8 mouse cellular contexts compared by ENCODE assay signal in the genomic region with DNA sequence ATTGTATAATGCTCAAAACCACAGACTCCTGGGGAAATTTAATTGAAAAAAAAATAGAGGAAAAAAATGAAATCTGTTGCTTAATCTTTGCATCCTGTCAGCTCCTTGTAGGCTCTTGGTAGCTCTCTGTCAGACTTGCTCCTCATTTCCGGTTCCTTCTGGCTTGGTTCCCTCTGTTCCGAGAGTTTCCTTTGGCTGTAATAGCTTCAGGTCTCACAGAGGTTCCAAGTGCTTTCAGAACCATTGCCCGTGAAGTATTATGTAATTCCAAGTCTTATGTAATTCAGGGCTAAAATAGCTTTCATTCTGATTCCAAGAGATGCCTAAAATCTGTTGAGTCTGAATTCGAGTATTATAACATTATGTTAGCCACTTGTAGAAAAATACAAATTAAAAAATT.
DNase-seq lines count a peak whose midpoint lies in the region; TF ChIP-seq lines count a peak whose summit lies in the region.

No protein-coding gene starts in this region.

- peak overlapping the region; percentile 42 for H3K27ac ChIP-seq in cerebellum, adult 2 months (ENCODE audit: insufficient read depth, low read length)

- no peaks in the 10 kb centered on the region for H3K27me3 ChIP-seq in cerebellum, adult 2 months (ENCODE audit: control insufficient read depth, insufficient read depth, low read length)

- no peak overlapping the region for H3K4me3 ChIP-seq in cerebellum, adult 2 months (replicated peaks; ENCODE audit: insufficient read depth, low read depth, low read length)

- no peaks in the 10 kb centered on the region; the same call in 1 of the 2 replicates for H3K4me1 ChIP-seq in cerebellum, adult 2 months (ENCODE audit: control insufficient read depth, insufficient read depth, low read length)

- TF ChIP-seq POLR2A in cerebellum, adult 2 months (IDR thresholded peaks at IDR 0.05; ENCODE audit: borderline replicate concordance, insufficient read depth, low read length), result no peak

- DNase-seq in ovary, adult 18-20 months (ENCODE audit: low spot score), result peak; percentile 12
- no peak for DNase-seq in ovary, postnatal 36 days (ENCODE audit: low spot score)
- peak; percentile 54 to 82 for DNase-seq in cerebellum, adult 2 months
- peak; percentile 89 for DNase-seq in heart, adult 9 months (ENCODE audit: low spot score in 2 of 2)
- DNase-seq in left cerebral cortex, adult 18-20 months (ENCODE audit: low spot score in 2 of 2), result peak; percentile 49 to 64
- DNase-seq in skeletal muscle tissue, adult 2 months (ENCODE audit: low read depth, low spot score), result peak; percentile 93
- no peak for DNase-seq in neural tube, embryonic 10.5 days (ENCODE audit: extremely low spot score, low spot score)
- no peak for DNase-seq in testis, postnatal 10 days (ENCODE audit: low spot score)

- 3% methylated on average over 4 of the region's 4 CpGs for WGBS in cerebellum, adult 2 months

- no peak for TF ChIP-seq CTCF in cerebellum, adult 2 months (IDR thresholded peaks at IDR 0.05; ENCODE audit: borderline replicate concordance, insufficient read depth, low read depth, low read length)

Comparison
In these comparisons a context has a peak if more than half of its experiments do, and no peak if none do; other contexts are left out.
1. DNase-seq: peak in ovary, adult 18-20 months (single experiment), cerebellum, adult 2 months (2 of 2), heart, adult 9 months (2 of 2), left cerebral cortex, adult 18-20 months (2 of 2) and skeletal muscle tissue, adult 2 months (single experiment); none in ovary, postnatal 36 days (single experiment), neural tube, embryonic 10.5 days (single experiment) and testis, postnatal 10 days (single experiment).